Mouse (Mus musculus) forebrain, embryonic 12.5 days (tissue): ENCODE results near the gene Epsti1. TPM values are rescaled to one million over a fixed set of nuclear protein-coding genes. Genes with fewer than 3 reads are reported as not detected.

Experiments
- ATAC-seq: fragments of 200-750 bp; cut with Nextera tagmentation; 2 replicates; pipeline ENCODE4 v1.8.0; 2017; ENCODE audit warnings: moderate TSS enrichment; ENCODE audit not compliant: low FRiP score
- H3K27ac ChIP-seq: fragments of 300-500 bp; sonication (generic); 2 replicates; pipeline ENCODE4 v1.5.1; 2016; ENCODE audit warnings: mild to moderate bottlenecking
- H3K27me3 ChIP-seq: fragments of 300-500 bp; sonication (generic); 2 replicates; pipeline ENCODE4 v1.6.1; 2016; ENCODE audit warnings: mild to moderate bottlenecking
- H3K36me3 ChIP-seq: fragments of 300-500 bp; sonication (generic); replicated peaks from 2 replicates; pipeline ENCODE4 v1.6.1; 2016; ENCODE audit warnings: mild to moderate bottlenecking
- H3K4me1 ChIP-seq: fragments of 300-500 bp; sonication (generic); 2 replicates; pipeline ENCODE4 v1.6.1; 2016
- H3K4me2 ChIP-seq: fragments of 300-500 bp; sonication (generic); 2 replicates; pipeline ENCODE4 v1.6.1; 2016; ENCODE audit warnings: mild to moderate bottlenecking, moderate library complexity
- H3K4me3 ChIP-seq: fragments of 300-500 bp; sonication (generic); replicated peaks from 2 replicates; pipeline ENCODE4 v1.5.1; 2016; ENCODE audit warnings: mild to moderate bottlenecking
- H3K9ac ChIP-seq: fragments of 300-500 bp; sonication (generic); 2 replicates; pipeline ENCODE4 v1.6.1; 2016; ENCODE audit warnings: mild to moderate bottlenecking
- H3K9me3 ChIP-seq: fragments of 300-500 bp; sonication (generic); 2 replicates; pipeline ENCODE4 v1.6.1; 2016
- WGBS: fragments of 180-500 bp; shearing (Covaris S2); methylation state at CpG from one replicate; pipeline ENCODE4 v1.1.7; 2016; 5-methylcytosine and 5-hydroxymethylcytosine counted together
- polyA plus RNA-seq: library from polyadenylated mRNA; unstranded; fragments of >200 nt; fragmentation: Nextera tagmentation; extraction: Ambion mirVana; gene quantifications from 2 replicates; pipeline ENCODE4 v1.2.1, GENCODE M21; 2016

Epsti1 gene
- polyA plus RNA-seq, 1 experiment from 2014 or later, result 0.19 TPM

DNA sequence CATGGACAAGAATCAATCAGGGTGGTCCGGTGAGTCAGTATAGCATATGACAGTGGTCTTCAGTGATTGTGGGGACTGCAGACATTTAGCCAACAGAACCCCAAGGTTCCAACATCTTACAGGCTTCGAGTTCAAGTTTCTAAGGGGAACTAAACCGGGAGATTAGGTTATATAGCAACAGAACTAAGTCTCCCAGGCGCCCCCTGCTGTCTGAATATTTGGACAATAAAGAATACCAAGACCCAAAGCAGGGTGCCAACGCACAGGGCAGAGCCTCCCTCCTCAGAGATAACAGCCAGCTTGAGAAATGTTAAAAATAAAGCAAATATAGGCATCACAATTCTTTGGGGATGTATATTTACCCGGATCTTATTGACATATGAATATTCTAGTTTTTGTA lies 24.0 kb downstream of the Epsti1 start:
- H3K27ac ChIP-seq, result no peak overlapping the region
- H3K9me3 ChIP-seq, result no peaks in the 10 kb centered on the region
- peaks cover 6% of the 10 kb centered on the region; the same call in 1 of the 2 replicates for H3K4me1 ChIP-seq
- no peaks in the 10 kb centered on the region for H3K36me3 ChIP-seq
- no peak overlapping the region for H3K4me3 ChIP-seq
- H3K27me3 ChIP-seq, result peaks cover 3% of the 10 kb centered on the region; the same call in 1 of the 2 replicates
- H3K4me2 ChIP-seq, result no peak overlapping the region
- ATAC-seq, result peak; percentile 33; the same call in 1 of the 2 replicates
- 42% methylated on average over 6 of the region's 6 CpGs for WGBS
- no peak overlapping the region for H3K9ac ChIP-seq

DNA sequence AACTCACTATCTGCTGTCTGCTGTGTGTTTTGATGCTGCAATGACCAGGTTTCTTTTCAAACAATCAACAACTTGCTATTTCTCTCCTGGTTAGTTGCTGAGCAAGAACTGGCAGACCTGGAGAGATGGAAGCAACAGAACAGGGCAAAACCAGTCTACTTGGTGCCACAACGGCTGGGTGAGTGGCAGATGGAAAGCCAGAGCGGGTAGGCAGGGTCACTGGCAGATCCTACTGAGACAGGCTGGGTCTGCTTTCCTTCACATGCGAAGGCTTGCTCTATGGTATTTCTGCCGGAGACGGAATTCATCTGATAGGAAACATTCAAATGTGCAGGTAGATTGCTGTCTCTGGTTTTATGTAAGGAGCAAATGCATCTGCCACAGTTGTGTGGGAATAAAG lies 24.6 kb downstream of the Epsti1 start:
- H3K4me1 ChIP-seq, result peaks cover 6% of the 10 kb centered on the region; the same call in 1 of the 2 replicates
- ATAC-seq, result no peak
- no peak overlapping the region for H3K4me3 ChIP-seq
- no peak overlapping the region for H3K27ac ChIP-seq
- no peaks in the 10 kb centered on the region for H3K36me3 ChIP-seq
- H3K9me3 ChIP-seq, result no peaks in the 10 kb centered on the region
- peaks cover 3% of the 10 kb centered on the region; the same call in 1 of the 2 replicates for H3K27me3 ChIP-seq
- no peak overlapping the region for H3K9ac ChIP-seq
- 92% methylated on average over 5 of the region's 5 CpGs for WGBS
- H3K4me2 ChIP-seq, result no peak overlapping the region

DNA sequence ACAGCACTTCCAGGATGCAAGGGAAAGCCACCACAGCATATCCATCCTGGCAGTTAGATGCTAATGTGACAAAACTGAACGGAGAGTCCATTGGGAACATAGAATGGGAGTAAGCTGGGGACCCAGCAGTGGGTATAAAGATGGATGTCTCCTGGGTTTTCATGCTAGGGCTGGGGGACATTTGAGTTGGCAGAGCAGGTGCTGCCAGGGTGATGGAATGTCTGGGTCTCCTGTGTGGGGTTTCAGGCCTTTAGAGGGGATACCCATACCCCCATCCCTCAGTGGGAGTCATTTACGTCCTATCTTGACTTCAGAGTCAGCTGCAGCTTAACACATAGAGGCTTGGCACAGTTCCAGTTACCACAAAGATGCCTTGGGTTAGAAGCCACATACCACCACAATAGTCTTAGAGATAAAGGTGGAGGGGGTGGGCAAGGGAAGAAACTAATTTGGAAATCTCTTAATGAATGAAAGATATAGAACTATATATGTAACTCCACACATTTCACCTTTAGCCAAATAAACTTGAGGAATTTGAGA lies 25.2 kb downstream of the Epsti1 start:
- no peak overlapping the region for H3K4me2 ChIP-seq
- H3K4me1 ChIP-seq, result peaks cover 6% of the 10 kb centered on the region; the same call in 1 of the 2 replicates
- no peaks in the 10 kb centered on the region for H3K36me3 ChIP-seq
- 66% methylated on average over 2 of the region's 2 CpGs for WGBS
- no peak overlapping the region for H3K27ac ChIP-seq
- no peak overlapping the region for H3K4me3 ChIP-seq
- no peak for ATAC-seq
- H3K9ac ChIP-seq, result no peak overlapping the region
- H3K27me3 ChIP-seq, result peaks cover 3% of the 10 kb centered on the region; the same call in 1 of the 2 replicates
- H3K9me3 ChIP-seq, result no peaks in the 10 kb centered on the region

DNA sequence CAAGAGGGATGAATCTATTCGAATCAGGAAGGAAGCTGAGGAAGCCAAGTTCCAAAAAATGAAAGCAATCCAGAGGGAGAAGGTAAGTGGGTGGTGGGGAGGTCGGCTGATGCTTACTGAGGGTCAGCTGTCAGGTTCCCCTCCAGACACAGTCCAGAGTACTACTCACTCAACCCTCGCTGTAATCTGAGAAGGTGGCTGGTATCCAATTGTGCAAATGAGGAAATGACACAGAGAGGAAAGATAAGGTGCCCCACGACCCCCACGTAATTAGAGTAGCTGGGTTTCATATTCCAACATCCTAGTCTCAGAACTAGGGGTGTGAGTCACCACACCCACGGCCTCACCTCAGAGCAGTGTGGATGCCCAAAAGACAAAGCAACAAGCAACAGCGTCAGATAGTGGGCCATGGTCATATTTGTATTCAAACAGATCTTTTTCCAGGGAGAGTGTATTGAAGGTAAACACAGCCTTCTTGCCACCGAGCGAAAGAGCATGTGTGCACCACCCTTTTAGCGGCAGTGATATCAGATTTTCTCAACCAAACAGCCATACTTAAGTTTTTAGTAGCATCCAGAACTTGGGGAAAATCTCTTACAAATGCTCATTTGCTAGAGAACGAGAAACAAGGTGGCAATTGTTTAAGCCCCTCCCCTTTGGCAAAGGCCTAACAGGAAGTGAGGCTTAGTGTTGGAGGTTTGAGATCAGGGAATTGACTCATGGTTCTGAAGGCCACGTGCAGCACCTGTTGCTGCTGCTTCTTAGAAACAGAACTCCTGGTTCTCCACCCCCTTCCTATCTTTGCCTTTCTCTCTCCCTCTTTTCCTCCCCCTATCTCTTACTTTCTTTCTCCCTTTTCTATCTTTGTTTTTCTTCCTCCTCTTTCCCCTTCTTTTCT lies 28.4 kb downstream of the Epsti1 start:
- Histone ChIP-seq H3K36me3 (no peaks in the 10 kb centered on the region), H3K4me3 (no peak overlapping the region), H3K9me3 (no peaks in the 10 kb centered on the region), H3K9ac (no peak overlapping the region), H3K27ac (no peak overlapping the region), H3K27me3 (peaks cover 3% of the 10 kb centered on the region; the same call in 1 of the 2 replicates), H3K4me2 (no peak overlapping the region), H3K4me1 (no peaks in the 10 kb centered on the region; the same call in 1 of the 2 replicates)
- ATAC-seq, result no peak
- WGBS, result 62% methylated on average over 12 of the region's 12 CpGs

DNA sequence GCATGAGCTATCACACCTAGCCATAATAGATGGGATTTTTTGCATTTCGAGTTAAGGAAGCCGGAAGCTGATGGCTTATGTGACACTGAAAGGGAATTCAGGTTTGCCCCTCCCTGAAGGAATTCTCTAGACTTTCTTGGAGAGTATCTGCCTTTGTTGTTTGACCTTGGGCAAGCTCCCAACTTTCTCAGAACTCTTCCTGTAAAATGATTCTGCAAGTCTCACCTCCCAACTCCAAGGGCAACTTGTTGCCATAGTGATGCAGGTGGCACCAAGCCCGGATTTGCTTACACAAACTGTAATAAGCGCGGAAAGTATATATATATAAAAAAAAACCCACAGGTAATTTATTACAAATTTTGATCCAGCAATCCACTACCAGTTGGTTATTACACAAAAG lies 29.2 kb downstream of the Epsti1 start:
- no peak overlapping the region for H3K4me3 ChIP-seq
- no peak overlapping the region for H3K9ac ChIP-seq
- H3K4me2 ChIP-seq, result no peak overlapping the region
- no peaks in the 10 kb centered on the region for H3K36me3 ChIP-seq
- WGBS, result 93% methylated on average over 5 of the region's 5 CpGs
- no peaks in the 10 kb centered on the region for H3K9me3 ChIP-seq
- peaks cover 3% of the 10 kb centered on the region; the same call in 1 of the 2 replicates for H3K27me3 ChIP-seq
- H3K27ac ChIP-seq, result no peak overlapping the region
- no peaks in the 10 kb centered on the region; the same call in 1 of the 2 replicates for H3K4me1 ChIP-seq
- ATAC-seq, result no peak

DNA sequence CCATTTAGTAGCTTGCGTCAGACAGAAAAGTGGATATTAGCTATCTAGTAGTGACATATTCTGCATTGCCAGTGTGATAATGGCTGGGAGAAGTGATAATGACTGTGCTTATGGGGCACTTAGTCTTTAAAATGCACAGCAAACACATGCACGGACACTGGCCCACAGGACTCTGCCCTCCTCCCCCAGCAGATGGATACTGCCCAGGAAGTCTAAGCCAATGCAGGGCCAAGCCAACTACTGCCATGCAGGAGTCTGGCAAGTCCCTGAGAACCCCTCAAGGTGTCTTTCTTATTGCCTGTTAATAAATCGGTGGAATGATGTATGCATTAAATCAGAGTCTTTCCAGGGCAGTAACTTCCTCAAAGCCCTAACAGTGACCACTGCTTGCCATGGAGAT lies 30.4 kb downstream of the Epsti1 start:
- no peaks in the 10 kb centered on the region for H3K27me3 ChIP-seq
- H3K36me3 ChIP-seq, result no peaks in the 10 kb centered on the region
- H3K9ac ChIP-seq, result no peak overlapping the region
- 91% methylated on average over 3 of the region's 3 CpGs for WGBS
- no peak overlapping the region for H3K4me3 ChIP-seq
- no peaks in the 10 kb centered on the region for H3K9me3 ChIP-seq
- ATAC-seq, result no peak
- H3K4me2 ChIP-seq, result no peak overlapping the region
- H3K27ac ChIP-seq, result no peak overlapping the region
- H3K4me1 ChIP-seq, result no peaks in the 10 kb centered on the region; the same call in 1 of the 2 replicates

DNA sequence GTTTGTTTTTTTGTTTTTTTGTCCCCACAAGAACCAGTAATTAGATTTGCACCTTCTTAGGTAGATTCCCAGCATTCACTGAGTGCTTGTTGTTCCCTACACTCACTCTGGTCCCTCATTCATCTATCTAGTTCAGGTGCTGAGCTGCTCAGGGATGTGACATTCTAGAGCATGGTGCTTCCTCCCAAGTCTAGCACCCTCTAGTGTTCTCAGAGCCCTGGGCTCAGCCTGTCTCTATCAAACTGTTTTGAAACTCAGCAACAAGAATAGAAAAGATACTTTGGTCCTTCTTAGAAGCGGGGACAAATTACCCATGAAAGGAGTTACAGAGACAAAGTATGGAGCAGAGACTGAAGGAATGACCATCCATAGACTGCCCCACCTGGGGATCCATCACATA lies 37.1 kb downstream of the Epsti1 start:
- WGBS, result 88% methylated on average over 1 of the region's 1 CpGs
- H3K4me2 ChIP-seq, result no peak overlapping the region
- no peak overlapping the region for H3K9ac ChIP-seq
- no peaks in the 10 kb centered on the region for H3K36me3 ChIP-seq
- H3K27me3 ChIP-seq, result no peaks in the 10 kb centered on the region
- H3K4me3 ChIP-seq, result no peak overlapping the region
- H3K9me3 ChIP-seq, result no peaks in the 10 kb centered on the region
- ATAC-seq, result no peak
- peaks cover 12% of the 10 kb centered on the region for H3K4me1 ChIP-seq
- no peak overlapping the region for H3K27ac ChIP-seq

DNA sequence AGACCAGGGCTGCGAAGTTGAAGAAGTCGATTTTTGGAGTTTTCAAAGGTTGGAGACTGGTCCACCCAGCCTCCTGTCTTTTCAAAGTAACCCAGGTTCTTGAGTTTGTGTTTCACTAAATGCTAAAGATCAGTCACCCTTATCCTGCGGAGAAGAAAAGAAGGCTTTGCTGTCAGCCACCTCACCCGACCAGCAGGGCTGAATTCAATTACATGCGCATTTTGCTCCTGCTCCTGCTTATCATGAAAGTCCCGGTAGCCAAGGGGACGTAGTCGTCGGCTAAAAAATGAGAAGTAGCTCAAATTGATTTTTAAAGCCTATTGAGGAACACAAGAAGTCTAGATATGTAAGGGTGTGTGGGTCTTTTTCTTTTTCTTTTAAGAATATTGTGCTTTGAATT lies 38.2 kb downstream of the Epsti1 start:
- H3K4me2 ChIP-seq, result no peak overlapping the region
- H3K4me1 ChIP-seq, result peaks cover 12% of the 10 kb centered on the region
- H3K9ac ChIP-seq, result no peak overlapping the region
- ATAC-seq, result no peak
- H3K9me3 ChIP-seq, result no peaks in the 10 kb centered on the region
- no peak overlapping the region for H3K4me3 ChIP-seq
- no peaks in the 10 kb centered on the region for H3K27me3 ChIP-seq
- no peak overlapping the region for H3K27ac ChIP-seq
- WGBS, result 32% methylated on average over 9 of the region's 9 CpGs
- no peaks in the 10 kb centered on the region for H3K36me3 ChIP-seq

DNA sequence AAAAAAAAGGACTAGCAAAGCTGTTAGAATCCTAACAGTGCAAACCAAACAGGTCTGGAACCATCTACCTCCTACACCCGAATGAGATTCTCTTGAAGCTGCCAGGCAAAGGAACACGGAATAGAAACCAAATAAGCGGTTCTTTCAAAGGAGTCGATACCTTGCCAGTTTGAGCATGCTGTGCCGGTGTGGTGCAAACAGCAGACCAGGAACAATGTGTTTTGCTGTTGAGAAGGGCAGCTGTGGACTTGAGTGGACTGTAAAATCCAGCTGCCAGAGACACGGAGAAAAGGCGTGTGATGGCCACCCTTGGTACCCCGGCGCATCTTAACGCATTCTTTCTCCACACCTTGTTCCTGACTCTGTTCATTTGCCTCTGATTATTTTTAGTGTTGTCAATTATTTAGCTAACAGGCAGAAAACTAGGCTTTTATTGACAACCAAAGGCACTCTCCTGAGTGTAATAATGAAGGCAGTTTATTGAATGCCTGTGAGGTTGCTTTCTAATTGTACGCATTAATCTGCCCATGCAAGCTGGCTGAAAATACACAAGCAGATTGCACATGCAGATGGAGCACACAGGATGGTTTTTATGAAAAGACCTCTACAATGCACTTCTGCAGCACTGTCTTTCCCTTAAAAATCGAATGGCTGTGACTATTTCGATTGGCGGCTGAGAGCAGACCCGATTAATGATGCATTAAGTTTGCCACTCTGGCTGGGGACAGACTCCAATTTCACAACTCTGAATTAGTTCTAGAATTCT lies 38.9 kb downstream of the Epsti1 start:
- ATAC-seq, result peak; percentile 39; the same call in 1 of the 2 replicates
- H3K27ac ChIP-seq, result peak overlapping the region; percentile 16; the same call in 1 of the 2 replicates
- no peak overlapping the region for H3K4me3 ChIP-seq
- H3K36me3 ChIP-seq, result no peaks in the 10 kb centered on the region
- no peaks in the 10 kb centered on the region for H3K27me3 ChIP-seq
- H3K4me2 ChIP-seq, result peak overlapping the region; percentile 26
- peaks cover 12% of the 10 kb centered on the region for H3K4me1 ChIP-seq
- H3K9ac ChIP-seq, result no peak overlapping the region
- 40% methylated on average over 15 of the region's 15 CpGs for WGBS
- H3K9me3 ChIP-seq, result no peaks in the 10 kb centered on the region

DNA sequence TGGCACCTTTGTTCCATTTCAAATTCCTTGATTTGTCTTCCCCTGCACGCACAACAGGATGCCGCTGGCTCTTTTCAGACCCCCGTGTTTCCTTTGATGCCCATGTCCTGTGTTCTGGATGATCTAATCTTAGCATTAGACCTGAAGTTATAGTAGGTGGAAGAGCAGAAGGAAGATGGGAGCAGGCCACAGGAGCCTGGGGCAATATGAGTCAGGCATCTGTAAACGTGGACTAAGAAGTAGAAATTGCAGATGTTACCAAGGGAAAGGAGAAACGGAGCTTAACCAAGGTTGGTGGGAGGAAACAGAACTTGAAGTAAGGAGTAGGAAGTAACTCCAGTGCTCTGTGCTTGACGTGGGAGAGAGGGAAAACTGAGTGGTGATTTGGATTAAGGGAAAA lies 57.7 kb downstream of the Epsti1 start:
- WGBS, result 78% methylated on average over 6 of the region's 6 CpGs
- no peak for ATAC-seq
- Histone ChIP-seq H3K4me1 (no peaks in the 10 kb centered on the region), H3K9ac (no peak overlapping the region), H3K36me3 (no peaks in the 10 kb centered on the region), H3K27me3 (no peaks in the 10 kb centered on the region), H3K27ac (no peak overlapping the region), H3K4me3 (no peak overlapping the region), H3K9me3 (no peaks in the 10 kb centered on the region), H3K4me2 (no peak overlapping the region)

DNA sequence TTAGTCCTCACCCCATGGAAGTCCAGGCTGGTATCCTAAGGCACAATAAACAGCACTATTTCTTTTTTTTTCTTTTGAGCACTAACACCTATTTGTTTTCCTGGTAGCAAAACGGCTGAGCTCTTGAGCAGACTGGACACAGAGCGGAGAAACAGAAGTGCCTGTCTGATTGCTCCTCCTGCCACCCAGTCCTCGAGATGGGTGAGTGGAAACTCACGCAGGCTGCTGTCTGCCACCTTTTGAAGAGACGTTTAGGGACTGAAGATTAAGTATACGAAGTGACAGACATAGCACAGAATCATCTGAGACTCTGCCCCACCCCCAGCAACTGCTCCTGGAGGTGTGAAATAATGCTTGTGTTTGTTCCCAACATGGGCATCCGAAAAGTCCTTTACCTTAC lies 59.5 kb downstream of the Epsti1 start:
- ATAC-seq, result no peak
- no peaks in the 10 kb centered on the region for H3K27me3 ChIP-seq
- no peak overlapping the region for H3K4me3 ChIP-seq
- H3K4me2 ChIP-seq, result no peak overlapping the region
- H3K27ac ChIP-seq, result no peak overlapping the region
- 64% methylated on average over 7 of the region's 7 CpGs for WGBS
- no peak overlapping the region for H3K9ac ChIP-seq
- H3K4me1 ChIP-seq, result no peaks in the 10 kb centered on the region
- H3K9me3 ChIP-seq, result no peaks in the 10 kb centered on the region
- no peaks in the 10 kb centered on the region for H3K36me3 ChIP-seq

DNA sequence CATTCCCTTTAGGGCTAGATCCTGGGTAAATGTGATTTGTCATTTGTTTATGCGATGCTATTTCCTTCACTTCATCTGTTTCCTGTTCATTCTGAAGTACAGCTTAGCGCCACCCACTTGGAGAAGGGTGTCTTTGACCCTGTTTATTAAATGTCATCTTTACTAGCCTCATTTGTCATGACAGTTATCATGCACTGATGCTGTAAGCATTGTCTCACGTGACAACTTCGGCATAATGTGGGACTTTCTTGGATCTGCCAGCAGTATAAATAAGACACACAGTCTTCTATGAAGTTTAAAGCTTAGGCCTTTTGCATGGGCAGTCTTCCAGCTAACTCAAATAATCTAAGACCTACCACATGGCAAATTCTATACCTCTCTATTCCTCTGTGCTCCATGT lies 67.3 kb downstream of the Epsti1 start:
- H3K9ac ChIP-seq, result no peak overlapping the region
- H3K27ac ChIP-seq, result no peak overlapping the region
- no peaks in the 10 kb centered on the region; the same call in 1 of the 2 replicates for H3K4me1 ChIP-seq
- H3K4me2 ChIP-seq, result no peak overlapping the region
- H3K27me3 ChIP-seq, result no peaks in the 10 kb centered on the region
- no peaks in the 10 kb centered on the region for H3K36me3 ChIP-seq
- WGBS, result 90% methylated on average over 4 of the region's 4 CpGs
- H3K9me3 ChIP-seq, result no peaks in the 10 kb centered on the region
- no peak for ATAC-seq
- H3K4me3 ChIP-seq, result no peak overlapping the region
